Mouse (Mus musculus) adrenal gland, adult 18-20 months (tissue): ENCODE measurements at regions not wholly inside any gene's neighbourhood (a gene's known extent, or its start where the extent isn't known, plus 50 kb on each side); places are given as distances from the start of the nearest gene placed in this dataset.

Experiments
- DNase-seq, 2 experiments: peaks; one replicate each; pipeline ENCODE4 v3.0.0; 2021 to 2022; ENCODE audit warnings: low spot score in 2 of 2

DNA sequence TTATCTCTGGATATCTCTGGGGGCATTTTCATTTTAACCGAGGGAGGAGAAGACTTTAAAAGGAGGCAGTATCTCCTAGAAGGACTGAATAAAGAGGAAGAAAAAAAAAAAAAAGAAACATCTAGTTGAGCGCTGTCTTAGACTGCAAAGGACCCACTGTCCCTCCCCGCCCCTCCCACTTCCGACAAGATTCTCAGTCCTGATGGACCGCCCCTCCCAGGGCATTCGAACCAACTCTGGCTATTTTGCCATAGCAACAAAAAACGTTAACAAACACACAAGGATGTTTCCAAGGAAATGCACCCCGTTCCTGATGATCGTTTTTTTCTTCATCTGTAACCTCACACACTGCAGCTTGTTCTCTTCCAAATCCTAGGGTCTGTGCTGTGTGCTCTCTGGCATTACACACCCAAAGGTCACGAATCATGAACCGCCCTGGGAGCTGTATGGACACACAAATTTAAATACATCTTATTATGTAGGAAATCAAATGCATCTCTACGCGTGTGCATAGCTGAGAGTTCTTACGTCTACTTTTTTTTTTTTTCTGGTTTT is 75.8 kb downstream of the Rnd3 start:
- no peak for DNase-seq

DNA sequence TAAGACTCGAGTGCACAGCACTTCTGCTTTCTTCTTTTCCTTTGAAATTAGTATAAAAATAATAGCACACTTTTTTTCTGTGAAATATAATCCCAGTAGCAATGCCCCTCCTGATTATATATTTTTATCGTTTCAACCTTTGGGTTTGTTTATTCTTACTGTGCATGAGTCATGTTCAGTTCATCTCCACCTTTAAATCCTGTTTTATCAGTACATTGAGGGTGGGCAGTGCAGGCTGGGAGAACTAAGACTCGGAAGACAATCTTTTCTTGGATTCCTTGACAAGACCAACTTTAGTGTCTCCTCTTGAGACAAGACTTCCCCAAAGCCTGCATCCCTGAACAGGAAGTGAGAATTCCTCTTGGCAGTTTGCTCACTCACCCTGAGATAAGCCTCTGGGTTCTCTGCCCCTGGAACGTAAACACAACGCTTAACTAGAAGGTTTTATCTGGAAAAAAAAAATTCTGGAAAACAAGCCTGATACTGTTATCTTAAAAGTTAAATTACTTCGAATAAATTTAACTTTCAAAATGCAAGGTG is 76.5 kb downstream of the Rnd3 start:
- DNase-seq = no peak

DNA sequence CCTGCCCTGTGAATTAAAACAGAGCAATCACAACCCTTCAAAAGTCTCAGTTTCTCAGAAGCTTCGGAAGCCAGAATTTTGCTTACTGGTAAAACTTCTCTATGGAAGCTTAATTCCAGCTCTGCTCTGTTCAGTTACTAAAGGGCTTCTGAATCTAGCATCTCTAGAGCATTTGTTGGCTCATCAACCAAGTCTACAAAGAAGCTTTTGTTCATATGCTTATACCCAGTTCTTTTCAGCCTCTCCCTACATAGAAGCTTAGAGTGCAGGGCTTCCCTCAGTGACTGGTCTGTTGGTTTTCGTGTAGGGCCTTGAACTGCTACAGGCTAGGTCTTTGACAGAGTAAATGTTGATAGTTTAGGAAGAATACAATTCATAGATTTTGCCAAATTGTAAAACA is 78.0 kb downstream of the Rnd3 start:
- DNase-seq = no peak

DNA sequence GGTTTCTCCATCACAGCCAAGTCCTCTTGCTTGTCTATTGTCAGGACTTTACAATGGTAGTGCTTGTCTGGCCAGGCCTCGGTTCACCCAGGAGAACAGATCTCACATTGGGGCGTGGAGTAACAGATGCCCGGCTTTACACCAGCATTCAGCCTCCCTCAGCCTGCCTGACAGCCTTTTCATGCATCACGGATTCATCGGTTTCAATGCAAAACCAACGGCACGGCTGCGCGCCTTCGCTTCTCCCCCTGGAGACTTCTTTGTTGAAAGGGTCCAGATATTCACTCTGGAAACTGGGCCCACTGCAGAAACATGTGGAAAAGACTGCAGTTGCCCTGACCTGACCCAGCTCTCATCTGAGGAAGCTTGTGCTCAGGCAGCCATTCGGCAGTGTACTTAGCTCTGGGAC is 82.5 kb downstream of the Rnd3 start:
- DNase-seq = no peak

DNA sequence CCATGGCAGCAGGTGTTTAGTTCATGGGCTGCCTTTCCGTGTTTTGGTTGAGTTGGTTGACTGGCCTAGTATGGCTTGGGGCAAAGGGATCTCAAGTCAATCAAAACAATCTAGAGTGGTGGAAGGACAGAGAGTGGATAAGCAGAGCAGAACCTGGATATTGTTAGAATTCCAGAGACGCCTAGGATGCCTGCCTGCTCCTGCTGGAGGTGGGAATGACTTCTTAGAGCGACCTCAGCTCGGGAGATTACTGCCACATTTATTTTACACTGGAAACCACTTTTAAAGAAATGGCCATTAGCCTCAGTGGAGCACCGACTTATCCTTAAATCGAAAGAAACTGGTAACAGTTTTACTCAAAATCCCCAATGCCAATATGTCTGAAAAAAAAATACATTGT is 83.1 kb downstream of the Rnd3 start:
- DNase-seq = no peak

DNA sequence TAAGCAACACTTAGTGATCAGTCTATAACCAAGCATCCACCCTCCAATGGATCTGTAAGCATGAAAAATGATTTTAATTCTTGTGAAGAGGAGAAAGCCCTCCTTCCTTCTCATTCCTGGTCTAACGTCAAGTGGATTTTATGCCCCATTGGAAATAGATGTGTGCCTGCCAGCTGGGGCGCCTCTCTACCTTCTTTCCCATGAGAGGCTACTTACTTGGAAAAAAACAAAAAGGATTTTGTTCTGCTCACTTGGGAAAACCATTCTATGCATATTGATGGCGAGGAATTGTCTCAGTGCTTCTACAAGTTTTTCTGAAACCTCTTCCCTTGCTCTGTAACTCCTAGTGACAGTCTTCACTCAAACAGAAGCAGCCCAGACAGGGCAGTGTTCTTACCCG is 84.1 kb downstream of the Rnd3 start:
- no peak for DNase-seq

DNA sequence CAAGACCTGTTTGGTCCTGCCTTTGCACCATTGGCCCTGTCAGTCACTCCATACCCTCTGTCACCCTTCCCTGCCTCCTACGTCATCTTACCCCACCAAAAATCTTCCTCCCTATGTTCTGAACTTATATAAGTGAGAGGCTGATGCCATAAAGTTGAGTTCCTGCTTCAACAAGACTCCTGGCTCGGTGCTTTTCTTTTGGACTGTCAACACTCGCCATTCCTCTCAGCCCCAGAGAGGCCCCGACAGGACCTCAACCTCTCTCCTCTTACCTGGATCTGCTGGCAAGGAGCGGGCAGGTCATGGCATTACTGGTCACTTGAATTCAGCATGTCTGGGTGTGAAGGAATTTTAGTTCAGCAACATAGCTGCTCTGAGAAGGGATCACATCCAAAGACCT is 86.9 kb downstream of the Rnd3 start:
- no peak for DNase-seq

GRCm38 (mm10) chr2:51058158-51058557 is 90.8 kb downstream of the Rnd3 start:
- DNase-seq = no peak

- DNase-seq = no peak
Measured at GRCm38 (mm10) chr2:51056141-51056731, 92.7 kb downstream of the Rnd3 start.

GRCm38 (mm10) chr2:51055339-51055738 is 93.6 kb downstream of the Rnd3 start:
- DNase-seq = no peak

DNA sequence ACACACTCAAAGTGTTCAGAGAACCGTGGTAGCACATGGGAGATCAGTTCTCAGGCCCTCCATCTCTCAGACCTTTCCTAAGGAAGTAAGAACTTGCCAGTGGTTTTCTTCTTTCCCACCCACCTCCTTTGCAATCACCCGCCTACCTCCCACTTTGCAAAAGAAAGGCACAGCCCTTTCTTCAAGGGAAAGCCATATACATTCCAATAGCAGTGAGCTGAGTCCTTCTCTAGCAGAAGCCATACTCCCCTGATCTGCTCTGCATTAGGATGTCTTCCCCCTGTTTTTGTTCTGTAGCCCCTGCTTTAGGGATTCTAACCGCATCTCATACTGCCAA is 99.1 kb downstream of the Rnd3 start:
- DNase-seq = no peak

DNA sequence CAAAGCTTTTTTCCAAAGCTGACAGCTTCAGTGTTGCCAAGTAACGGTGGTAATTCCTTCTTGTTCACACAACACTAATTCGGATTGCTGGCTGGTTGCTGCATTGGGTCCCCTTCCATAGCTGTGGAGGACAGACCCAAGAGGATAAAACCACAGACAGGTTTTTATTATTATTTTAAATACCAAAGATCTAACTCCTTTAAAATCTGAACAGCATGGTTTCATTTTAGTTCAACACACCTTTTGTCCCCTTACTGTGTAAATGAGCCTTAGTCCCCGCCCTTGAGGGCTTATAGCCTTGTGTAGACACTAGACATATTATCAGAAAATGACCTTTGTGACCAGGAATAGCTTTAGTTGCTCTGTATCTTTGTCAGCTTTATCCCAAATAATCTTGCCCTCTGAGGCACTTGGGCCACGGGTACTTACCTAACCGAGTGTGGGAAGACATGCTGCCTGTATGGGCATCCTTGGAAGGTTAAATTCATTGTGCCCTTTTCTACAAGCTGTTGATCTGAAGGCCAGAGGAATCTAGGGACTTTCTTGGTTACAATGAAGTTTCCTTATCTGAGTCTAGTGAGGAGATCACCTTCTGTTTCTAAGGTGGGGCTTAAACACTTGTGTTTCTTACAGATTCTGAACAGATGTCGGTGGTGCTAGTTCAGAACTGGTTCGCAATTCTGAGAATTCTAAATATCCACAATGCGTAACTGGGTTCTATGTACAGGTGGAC is 99.6 kb downstream of the Rnd3 start:
- no peak for DNase-seq

DNA sequence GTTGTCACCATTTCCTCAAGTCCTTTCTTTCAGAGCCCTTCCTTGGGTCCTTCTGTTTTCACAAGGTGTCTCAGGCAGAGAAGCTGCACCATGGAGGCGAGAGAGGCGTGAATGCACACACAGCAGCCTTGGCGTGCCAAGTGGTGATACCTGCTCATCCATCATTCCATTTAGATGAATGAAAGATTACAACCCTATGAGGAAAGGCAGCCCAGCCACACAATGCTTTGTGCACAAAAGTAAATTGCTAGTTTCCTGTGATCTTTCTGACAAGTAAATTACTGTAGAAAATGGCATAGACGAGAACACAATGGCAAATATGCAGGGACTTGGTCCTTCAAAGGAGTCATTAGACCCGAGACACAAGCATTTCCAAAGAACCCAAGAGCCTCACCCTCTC is 101.4 kb downstream of the Rnd3 start:
- DNase-seq = no peak

DNA sequence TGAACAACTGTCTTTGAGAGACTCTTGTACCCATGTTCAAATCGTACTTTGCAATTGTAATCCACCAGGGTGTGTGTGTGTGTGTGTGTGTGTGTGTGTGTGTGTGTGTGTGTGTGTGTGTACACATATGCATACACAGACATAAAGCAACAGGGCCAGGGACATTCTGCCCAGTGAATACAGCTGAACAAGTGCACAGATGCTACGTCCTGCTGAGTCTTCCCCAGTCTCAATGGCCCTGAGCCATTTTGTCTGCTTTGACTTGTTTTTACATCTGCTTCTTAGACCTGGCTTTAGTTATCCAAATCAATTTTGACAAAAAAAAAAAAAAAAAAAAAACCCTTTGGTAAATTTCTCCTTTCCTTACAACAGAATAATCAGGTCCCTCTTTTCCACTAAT is 103.3 kb downstream of the Rnd3 start:
- DNase-seq = no peak

DNA sequence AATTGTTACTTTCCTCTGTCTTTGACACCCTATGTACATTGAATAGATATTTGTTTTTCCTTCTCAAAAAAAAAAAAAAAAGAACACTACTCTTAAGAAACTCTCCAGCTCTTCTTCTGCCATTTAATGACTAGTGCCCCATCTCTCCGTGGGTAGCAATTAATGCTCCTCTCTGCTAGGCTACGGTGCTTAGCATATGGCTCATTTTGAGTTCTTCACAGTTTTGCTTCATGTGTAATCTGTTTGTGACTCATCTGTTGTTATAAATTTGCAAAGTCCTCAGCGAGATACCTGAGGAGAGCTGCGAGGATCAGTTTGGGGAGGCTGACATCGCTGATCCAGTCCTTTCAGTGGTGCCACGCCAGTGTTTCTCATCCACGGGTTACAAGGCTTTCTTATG is 107.8 kb downstream of the Rnd3 start:
- no peak for DNase-seq

GRCm38 (mm10) chr2:51038685-51039084 is 110.2 kb downstream of the Rnd3 start:
- DNase-seq = no peak

DNA sequence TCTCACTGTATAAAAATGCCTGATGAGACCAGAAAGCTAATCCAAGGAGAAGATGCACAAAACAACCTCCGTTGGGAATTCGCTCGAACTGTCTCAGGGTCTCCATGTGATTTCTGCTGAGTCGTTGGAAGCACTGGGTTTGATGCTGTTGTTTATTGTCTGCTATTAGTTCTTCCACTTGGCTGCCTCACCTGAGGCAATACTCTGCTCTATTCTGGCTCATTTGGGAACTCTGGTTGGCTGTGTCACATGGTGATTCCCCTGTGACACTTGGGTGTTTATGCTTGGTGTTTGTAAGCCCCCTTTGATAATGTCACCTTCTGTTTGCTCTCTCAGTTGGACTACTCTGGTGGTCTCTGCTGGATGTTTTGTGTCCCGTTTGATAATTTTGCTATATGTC is 111.9 kb downstream of the Rnd3 start:
- no peak for DNase-seq

GRCm38 (mm10) chr2:51036190-51036755 is 112.6 kb downstream of the Rnd3 start:
- no peak for DNase-seq

DNA sequence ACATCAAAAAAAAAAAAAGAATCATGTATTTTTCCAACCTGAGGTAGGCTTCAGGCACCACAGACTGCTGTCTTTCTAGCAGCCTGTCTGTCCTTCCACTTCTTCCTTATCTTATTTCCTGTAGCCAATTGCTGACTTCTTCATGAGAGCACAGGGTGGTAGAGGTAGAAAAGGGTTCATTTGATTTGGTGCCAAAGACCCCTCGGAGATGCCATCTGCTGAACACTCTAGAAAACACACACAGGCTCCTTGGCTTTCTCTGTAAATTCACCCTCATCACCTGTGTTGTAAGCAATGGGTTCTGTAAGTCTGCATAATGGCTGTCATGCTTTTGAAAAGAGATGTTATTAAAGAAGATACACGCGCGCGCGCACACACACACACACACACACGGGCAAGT is 115.0 kb downstream of the Rnd3 start:
- DNase-seq = no peak

- no peak for DNase-seq
Measured at GRCm38 (mm10) chr2:51022479-51022878, 126.4 kb downstream of the Rnd3 start.

GRCm38 (mm10) chr2:51016129-51016402 is 132.8 kb downstream of the Rnd3 start:
- DNase-seq = no peak

DNA sequence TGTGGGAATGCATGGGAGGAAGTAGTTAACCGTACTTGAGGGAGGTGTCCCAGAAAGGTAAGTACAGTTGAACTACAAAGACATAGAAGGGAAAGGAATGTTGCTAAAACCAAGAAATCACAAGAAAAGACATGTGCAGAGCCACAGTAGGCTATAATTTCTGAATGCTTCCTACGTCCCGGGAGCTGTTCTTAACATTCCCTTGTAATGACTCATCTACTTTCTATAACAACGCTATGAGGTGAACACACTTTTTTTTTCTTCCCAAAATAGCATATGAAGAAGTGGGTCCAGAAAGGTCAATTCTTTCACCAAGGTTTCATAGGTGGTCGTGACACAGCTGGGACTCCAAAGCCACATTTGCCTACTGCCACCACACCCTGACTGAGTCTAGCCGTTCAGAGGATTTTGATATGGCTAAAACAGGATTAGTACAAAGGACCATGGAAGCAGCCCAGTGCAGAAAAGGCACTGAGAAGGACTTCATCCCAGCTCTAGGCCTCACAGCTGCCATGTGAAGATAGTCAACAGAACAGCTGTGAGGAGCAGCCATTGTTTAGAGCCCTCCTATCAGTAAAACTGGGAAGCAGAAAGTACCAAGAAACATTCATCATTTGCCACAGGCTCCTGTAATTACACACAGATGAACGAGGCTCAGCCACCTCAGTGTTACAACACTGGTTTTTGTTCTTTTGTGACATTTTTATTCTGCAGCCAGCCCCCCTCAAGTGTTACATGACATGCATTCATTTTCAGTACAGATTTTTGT is 133.4 kb downstream of the Rnd3 start:
- no peak for DNase-seq
